Mouse (Mus musculus) layer of hippocampus, postnatal 14 days (tissue): ENCODE measurements around the gene Lamb3. TPM values are rescaled to one million over a fixed set of nuclear protein-coding genes. Genes with fewer than 3 reads are reported as not detected.
"Not testable (repeated sequence)": the region's sequence is repeated elsewhere in the genome, so short reads cannot be mapped to it uniquely, and the experiment has no call there.

Experiments
- DNase-seq, 2 experiments: peaks; one replicate each; pipeline ENCODE4 v3.0.0; 2021 to 2022; ENCODE audit warnings: low spot score in 2 of 2, mixed read lengths in 1 of 2
- total RNA-seq, 2 experiments: library from RNA; stranded (reverse); gene quantifications; 2 replicates each; pipeline ENCODE4 v1.2.3; 2021

The Lamb3 gene
- total RNA-seq, 2 experiments from 2014 or later, result 0.94 to 1.6 TPM

- DNase-seq, result peak in 1 of 2 experiments; percentile 16
Measured at GRCm38 (mm10) chr1:193242863-193243262, 35.4 kb downstream of the Lamb3 start.

DNA sequence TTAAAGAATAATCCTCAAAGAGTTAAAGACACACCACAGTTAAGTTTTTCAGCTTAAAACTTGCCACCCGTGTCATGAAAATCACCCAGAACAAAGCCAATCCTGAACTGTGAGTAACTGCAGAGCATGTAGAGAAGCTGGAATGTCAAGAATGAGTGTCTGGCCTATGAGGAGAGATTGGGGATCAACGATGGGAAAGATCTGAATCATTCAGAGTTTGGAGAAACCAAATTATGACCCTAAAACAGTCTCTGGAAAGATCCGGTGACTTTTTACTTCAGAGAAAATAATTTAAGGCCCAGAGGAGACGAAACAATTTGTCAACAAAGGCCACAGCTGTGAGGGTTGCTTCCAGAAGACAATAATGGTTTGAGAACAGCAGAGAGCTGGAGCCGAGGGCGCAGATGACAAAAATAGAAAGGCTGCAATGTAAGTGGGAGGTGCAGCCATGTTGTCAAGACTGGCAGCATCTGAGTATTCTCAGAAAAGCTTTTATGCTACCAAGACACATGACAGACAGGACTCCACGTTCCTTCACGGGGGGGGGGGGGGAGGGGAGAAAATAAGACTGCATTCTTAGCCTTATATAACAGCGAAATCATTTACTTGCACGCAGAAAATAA, 36.2 kb downstream of the Lamb3 start:
- peak in 1 of 2 experiments; percentile 25 for DNase-seq

- DNase-seq, result peak in 1 of 2 experiments; percentile 15
Measured at GRCm38 (mm10) chr1:193244235-193244634, 36.7 kb downstream of the Lamb3 start.

DNA sequence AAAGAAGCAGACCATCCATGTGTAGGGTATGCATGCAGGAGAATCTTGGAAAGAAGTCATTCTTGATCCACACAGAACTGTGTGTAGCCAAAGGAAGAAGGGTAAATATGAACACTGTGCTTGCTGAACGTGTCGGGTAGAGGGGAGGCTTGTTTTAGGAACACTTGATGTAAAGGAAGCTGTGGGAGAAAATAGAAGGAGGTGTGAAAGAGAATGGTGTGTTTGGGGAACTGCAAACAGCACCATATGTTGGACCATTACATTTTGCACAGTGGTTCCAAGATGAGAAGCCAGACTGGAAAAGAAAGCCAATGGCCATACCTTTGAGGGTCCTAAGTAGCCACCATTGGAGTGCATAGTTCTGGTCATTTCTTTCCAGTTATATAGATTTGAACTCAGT, 42.5 kb downstream of the Lamb3 start:
- no peak for DNase-seq

- DNase-seq, result no peak
Measured at GRCm38 (mm10) chr1:193251386-193251785, 43.9 kb downstream of the Lamb3 start.

DNA sequence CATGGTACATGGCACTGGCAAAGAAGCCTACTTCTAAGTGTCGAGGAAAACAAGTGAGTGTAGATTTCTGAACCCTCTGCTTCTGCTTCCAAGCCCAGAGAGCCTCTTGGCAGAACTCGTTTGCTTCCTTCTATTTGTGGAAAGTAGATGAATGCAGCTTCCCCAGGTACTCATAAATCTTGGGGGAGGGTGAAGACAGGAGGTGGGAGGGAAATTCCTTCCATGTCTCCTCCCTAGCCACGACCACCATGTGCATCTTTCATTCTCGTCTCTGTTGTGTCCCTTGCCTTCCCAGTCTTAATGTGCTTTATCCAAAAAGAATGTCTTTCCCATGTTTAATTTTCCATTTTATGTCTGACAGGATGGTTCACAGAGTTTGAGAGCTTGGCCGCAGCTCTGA, 45.1 kb downstream of the Lamb3 start:
- no peak for DNase-seq

DNA sequence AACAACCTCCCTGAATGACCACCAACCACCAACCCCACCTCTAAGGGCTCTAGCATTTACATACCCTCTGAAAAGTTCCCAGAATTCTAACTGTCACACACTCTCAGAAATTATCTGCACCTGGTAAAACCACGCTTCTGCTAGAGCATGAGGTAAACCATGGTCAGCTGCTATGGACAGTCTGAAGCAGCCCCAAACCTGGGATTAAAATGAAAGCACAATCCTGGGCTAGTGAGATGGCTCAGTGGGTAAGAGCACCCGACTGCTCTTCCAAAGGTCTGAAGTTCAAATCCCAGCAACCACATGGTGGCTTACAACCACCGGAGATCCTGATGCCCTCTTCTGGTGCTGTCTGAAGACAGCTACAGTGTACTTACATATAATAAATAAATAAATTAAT, 46.4 kb downstream of the Lamb3 start:
- not testable (repeated sequence) for DNase-seq

DNA sequence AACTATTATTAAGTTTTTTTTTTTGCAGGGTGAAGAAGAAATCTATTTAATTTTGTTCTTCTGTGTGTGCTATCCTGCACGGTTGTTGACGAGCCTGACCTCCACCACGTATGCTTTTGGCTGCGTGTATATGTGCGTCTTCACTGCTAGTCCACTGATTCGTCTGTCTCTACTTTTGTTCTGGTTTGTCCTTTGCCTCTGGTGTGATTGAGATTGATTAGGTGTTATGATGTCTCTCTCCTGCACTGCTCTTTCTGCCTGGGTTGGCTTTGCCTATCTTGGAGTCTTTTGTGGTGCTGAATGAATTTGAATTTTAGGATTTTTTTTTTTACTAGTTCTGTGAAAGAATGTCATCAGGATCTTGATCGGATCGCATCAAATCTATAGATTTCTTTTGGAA, 47.5 kb downstream of the Lamb3 start:
- DNase-seq, result no peak

- peak; percentile 79 to 85 for DNase-seq
Measured at GRCm38 (mm10) chr1:193255488-193256288, 48.2 kb downstream of the Lamb3 start.

- DNase-seq, result no peak
Measured at GRCm38 (mm10) chr1:193256289-193256577, 48.7 kb downstream of the Lamb3 start.

DNA sequence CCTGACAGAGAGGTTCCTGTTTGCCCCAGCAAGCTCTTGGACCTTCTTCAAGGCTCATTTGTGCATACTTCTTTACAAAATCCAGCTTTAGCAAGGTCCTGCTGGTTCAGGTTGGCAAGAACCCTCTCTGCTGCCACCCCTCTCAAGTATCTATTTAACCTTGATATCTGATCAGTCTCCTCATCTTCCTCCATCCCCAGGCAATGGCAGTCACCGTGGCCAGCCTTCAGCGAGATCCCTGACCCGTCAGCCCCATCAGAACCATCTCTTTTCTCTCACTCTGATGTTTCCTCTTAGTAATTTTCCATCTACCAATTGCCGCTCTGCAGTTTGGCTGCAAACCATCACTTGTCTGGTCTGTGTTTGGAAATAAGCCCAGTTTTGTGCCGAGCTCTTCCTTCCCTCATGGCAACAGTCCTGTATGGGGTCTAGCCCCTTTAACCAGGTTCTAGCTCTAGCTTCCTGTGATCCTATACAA, 49.2 kb downstream of the Lamb3 start:
- peak in 1 of 2 experiments; percentile 31 for DNase-seq

DNA sequence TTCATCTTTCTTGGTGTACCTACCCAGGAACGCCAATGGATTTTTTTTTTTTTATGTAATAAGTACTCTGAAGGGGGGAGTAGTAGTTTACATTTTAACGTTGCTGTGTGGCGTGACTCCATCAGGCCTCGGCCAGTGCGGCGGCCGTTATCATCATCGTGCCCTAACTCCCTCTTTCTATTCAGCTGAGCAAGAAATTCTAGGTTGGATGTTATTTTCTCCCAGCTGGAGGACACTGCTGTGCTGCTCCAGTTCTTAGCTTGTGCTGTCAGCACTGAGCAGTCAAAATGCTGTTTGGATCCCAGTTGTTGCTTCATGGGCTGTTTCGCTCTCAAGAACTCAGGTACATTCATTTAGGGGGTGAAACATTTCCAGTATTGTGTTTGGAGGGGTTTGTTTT, 52.1 kb downstream of the Lamb3 start:
- DNase-seq, result no peak

DNA sequence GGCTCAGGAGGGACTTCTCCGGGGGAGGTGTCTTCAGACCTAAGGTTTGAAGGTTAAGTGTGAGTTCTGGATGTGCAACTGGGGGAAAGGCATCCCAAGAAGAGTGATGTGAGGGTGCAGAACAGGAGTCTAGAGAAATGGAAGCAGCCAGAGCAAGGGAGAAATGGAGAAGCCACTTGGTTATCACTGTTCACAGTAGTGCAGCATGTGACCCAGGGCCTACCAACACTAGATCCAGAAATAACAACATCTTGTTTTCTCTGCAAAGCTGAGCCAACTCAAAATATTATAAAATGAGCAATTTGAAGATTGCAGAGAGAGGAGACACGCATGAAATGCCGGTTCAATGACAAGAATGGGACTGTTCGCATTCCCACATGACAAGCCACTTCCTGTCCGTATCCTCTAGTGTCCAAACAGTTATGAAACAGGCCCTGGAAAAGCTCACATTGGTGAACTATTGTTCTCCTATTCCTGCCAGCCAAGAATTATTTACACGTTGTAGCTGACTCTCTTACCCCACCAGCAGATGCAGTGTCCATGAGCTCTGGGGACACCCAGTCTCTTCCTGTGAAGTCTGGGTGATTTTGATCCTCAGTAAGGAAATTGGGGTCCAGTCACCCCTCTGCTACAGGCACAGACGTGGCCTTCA, 54.5 kb downstream of the Lamb3 start:
- DNase-seq, result no peak

DNA sequence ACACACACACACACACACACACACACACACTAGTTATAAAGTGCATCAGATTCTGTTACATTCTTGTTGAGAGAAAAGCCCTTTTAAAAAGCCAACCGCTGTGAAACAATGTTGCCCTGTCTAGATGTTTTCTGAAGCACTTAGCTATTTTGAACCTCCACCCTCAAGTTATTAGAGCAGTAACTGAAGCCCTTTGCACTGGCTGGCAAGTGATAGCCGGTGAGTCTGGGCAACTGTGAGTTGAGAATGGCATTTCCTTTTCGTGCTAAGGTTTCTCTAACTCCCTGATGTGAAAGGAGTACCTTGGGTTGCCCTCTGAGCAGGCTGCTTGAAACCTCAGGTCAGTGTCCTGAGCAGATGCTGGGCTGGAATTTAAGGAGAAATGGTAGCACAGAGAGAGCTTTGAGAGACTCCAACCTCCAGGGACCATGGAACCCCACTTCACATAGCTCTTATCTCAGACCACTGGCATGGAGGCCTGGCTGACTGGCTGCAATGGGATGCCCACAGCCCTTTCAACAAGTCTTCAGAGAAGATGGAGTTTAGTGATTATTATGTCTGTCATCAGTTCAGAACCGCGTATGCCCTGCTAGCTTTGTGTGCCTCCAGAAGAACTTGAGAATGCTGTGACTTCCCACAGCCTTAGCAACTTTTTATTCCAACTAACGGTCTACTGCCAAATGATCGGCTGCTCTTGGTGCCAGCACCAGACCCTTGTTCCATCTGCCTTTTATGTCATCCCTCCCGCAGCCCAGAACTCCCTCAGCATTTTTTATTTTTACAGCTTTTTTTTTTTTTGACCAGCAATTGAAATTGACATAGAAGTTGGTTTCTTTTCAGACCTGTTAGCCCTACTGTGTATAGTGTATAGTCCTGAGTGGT, 55.8 kb downstream of the Lamb3 start:
- DNase-seq, result peak in 1 of 2 experiments; percentile 76

DNA sequence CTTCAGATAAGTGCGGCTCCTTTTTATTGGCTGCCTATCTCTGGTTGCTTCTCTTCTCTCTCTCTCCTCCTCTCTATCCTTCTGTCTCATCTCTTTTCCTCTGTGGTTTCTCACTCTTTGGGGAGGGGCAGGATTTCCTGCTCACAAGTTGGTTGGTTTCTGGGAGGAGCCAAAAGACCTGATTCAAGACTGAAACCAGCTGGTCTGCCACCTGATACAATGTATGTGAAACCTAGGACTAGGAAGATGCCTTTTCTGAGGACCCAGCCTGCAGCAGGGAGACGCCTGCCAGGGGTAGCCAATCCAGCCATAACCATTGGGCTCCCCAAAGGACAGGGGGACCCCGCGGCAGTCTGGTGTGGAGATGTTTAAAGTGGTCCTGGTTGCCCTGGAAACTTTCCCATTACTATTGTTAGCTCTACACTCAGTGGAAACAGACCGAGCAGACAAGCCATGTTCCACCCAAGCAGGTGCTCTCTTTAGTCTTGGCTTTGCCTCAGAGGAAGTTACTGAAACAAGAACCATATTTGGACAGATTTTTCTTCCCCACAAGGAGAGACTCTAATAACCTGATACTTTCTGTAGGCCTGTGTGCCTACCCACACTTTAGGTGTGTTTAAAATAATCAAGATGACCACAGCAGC, 56.6 kb downstream of the Lamb3 start, which contains the start of gene Hsd11b1:
Hsd11b1 (minus strand) TSS at position 121 of the 644 bp plus-strand sequence.
- DNase-seq, result no peak

DNA sequence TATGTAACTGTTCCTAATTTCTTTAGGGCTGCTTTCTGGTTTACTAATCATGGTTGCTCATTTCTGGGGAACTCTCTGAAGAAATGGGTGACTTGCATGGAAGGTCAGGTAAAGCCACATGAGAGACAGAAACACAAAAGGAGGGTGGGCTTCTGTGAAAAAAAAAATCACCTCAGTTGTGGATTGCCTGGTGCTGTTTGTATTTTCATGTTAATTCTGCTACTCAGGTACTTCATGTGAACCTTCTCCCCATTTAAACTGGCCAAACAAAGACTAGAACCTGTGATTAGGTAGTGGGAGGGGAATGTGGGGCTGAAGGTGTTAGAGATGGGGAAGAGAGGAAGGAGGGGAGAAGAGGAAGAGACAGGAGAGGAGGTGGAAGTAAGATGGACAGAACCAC, 58.2 kb downstream of the Lamb3 start:
- no peak for DNase-seq

DNA sequence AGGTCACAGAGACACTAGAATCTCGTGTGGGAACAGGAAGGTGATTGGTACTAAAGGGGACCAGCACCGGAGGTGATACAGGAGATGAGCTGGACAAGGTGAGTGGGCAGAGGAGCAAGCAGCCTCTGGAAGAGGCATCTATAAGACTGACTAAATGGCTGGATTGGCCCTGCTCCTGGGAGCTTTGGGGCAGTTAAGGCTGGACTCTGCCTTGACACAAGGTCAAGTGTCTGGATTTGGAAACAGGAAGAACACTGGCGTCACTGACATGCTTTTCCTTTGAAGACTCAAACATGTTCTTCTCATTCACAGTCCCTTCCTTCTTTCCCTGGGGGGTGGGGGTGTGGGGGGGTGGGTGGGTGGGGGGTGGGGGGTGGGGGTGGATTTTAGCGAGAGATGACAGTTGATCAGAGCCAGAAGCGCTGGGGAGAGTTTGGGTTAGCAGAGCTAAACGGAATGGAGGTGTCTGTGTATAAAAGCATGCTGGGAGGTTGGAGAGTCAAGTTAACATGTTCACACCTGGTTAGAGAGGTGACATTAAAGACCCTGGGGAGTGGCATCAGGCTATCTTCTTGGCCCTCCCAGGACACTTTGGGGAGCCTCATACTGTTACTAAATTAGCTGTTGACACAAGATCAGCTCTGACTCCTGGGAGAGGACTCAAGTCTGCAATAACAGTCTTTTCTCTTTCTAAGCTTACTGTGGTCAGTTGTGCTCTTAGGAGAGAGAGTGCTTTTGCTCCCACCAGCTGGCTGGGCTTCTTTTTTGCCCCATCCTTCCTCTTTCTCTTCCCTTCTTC, 63.7 kb downstream of the Lamb3 start:
- no peak for DNase-seq

DNA sequence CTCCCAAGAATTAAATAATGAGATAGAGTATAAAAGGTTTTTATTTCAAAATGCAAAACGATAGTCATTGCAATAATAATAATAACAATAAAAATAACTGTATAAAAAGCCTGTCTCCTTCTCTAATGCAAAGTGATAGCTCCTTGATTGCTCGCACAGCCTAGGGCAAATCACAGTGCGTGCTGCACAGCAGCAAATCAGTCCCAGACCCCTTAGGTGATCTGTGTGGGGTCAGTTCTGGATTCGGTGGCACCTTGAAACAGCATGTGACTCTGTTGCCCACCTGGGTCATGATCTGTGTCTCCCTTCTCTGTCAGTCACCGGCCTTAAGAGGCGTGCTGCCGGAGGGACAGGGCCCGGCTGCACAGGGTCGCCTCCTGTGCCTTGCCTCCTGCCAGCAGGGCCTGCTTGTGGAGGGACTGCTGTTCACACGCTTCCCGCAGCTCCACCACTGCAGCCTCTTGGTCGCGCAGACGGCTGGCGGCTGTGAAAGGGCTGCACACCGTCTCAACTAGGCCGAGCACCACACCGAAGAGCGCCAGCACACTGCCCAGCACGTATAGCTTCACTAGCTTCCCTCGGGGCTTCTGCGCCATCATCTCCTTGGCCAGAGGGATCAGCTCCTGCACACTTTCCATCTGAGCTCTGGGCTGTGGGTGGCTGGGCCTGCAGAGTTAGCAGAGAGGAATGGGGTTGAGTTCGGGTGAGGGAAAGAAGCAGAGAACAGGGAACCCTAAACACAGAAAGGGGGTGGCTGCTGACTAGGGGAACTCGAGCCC, 64.8 kb downstream of the Lamb3 start:
- peak; percentile 20 to 34 for DNase-seq
